Mouse (Mus musculus) G1E-ER4 (cell line): ENCODE data around the gene Hspbp1. TPM values are rescaled to one million over a fixed set of nuclear protein-coding genes. Genes with fewer than 3 reads are reported as not detected.

Experiments
- GATA1 ChIP-seq: IDR thresholded peaks from one replicate; pipeline ENCODE4 v1.8.0; 2012; ENCODE audit warnings: low read length, inconsistent platforms
- polyA plus RNA-seq: library from polyadenylated mRNA; stranded (reverse); fragments of >175 nt; gene quantifications from 2 replicates; pipeline ENCODE4 v1.2.3, GENCODE M21; 2012

The Hspbp1 gene
- polyA plus RNA-seq, 1 experiment = 302 TPM

GRCm38 (mm10) chr7:4655393-4655792 lies 29.5 kb downstream of the Hspbp1 start:
- no peak for TF ChIP-seq GATA1

- no peak for TF ChIP-seq GATA1
Observed at GRCm38 (mm10) chr7:4654221-4654620, 30.6 kb downstream of the Hspbp1 start.

DNA sequence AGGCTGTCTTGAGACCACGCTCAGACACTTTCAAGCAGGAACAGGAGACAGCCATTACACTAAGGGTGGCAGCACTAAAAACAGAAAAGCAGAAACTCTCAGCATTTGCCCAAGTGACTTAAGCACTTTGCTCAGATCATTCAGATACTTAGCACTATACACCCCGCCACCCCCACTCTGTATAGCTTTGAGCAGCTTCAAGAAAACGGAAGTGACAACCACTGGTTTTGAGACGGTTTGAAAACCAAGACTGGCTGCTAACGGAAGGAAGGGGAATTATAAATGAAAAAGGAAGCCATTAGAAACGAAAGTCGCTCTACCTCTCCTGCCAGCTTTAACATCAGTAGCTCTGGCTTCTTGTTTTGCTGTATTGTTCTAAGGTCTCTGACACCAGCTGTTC lies 31.1 kb downstream of the Hspbp1 start:
- no peak for TF ChIP-seq GATA1

DNA sequence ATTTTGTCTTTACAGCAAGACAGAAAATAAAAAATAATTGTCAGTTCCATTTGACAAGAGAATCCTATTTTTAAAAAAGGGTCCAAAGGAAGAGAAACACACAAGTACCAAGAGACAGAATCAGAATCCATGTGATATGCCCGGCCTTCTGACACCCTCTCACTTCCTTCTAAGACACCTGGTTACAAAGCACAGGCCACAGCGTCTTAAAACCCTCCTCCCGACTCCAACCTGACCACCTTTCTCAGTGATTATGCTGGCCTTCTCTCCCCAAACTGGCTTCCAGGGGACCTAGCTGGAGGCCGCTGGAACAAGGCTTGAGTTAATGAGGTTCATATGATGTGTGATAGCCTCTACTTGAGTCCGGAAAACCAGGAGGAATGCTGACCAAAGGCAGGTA lies 31.5 kb downstream of the Hspbp1 start:
- no peak for TF ChIP-seq GATA1

DNA sequence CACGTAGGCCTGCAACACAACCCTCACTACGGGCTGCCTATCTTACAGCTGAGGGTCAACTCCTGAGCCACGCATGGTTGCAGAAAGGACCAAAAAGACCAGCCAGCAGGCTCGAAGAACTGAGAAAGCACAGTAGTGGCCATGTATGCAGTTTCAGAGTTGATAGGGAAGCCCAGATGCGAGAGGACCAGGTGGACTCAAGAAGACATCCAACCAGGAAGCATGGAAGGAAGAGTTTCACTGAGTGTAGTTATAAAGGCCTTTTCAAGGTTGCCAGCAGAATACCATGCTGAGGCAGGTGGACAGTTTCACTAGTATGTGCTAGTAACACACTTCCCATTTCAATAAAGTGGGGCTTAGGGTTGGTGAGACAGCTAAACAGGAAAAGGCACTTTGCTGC lies 32.1 kb downstream of the Hspbp1 start:
- no peak for TF ChIP-seq GATA1

DNA sequence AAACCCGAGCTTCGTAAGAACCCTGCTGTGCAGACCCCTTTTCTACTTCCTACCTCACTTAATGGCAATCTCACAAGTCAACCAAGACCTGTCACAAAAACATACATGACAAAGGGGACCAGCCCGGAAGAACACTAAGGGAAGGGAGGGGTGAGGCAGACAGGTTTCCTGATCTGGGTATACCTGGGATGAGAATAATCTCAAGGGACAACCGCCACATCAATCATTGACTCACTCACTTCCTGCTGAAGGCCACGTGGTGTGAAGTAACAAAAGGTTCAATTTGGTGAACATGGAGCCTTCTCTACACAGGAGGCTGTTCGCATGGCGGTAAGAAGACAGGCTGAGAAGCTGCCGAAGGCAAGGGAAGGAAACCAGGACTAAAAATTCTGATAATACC lies 33.3 kb downstream of the Hspbp1 start:
- no peak for TF ChIP-seq GATA1

DNA sequence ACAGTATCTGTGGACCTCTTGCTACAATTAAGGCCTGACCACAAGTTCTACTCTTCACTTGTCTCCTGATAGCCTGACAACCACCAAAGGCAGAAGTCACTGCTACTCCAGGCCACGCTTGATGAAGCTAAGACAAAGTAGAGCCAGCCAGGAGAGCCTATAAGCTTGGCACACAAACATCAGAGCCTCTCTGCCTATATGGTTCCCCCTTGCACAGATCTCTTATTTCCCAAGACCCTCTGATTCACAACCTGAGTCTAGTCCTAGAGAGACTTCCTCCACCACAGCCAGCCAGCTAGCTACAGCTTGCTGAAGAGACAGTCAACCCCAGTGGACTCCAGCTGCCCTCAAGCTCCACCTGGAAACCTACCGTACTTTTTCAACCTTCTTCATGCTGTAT lies 36.9 kb downstream of the Hspbp1 start:
- TF ChIP-seq GATA1 = no peak

- no peak for TF ChIP-seq GATA1
Observed at GRCm38 (mm10) chr7:4647291-4647690, 37.6 kb downstream of the Hspbp1 start.

- no peak for TF ChIP-seq GATA1
Observed at GRCm38 (mm10) chr7:4646806-4647205, 38.1 kb downstream of the Hspbp1 start.

DNA sequence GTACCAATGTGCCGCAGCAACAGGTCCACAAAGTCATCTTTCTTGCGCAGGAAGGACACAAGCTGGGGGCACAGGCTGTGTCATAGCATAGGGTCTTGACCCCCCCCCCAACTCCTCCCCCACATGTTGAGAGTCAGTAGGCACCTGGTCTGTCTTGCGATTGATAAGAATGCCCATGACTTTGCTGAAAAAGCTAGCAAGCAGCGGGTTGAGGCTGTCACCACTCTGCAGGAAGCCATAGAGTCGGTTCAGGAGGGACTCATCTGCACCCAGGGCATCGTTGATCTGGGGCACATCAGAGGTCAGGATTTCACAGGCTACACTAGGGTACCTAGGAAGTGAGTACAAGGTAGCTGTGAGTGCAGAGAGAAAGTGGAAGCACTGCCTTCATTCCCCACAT lies 41.6 kb downstream of the Hspbp1 start:
- TF ChIP-seq GATA1 = no peak

DNA sequence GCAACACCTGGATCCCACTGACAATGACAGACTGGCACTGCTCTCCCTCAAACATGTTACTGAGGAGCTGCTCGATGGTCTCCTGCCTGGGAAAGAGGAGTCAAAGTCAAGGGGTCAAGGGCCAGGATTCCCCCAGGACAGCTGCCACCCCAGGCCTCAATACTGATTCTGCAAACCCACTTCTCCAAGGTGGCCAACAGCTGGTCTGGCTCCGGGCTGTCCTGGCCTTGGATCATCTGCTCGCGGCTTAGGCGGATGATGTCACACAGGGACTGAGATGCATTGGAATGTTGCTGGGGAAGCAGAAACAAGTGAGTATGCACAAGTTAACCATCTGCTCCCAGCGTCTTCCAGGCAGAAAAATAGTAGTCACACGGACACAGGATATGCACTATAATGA lies 42.9 kb downstream of the Hspbp1 start:
- no peak for TF ChIP-seq GATA1

DNA sequence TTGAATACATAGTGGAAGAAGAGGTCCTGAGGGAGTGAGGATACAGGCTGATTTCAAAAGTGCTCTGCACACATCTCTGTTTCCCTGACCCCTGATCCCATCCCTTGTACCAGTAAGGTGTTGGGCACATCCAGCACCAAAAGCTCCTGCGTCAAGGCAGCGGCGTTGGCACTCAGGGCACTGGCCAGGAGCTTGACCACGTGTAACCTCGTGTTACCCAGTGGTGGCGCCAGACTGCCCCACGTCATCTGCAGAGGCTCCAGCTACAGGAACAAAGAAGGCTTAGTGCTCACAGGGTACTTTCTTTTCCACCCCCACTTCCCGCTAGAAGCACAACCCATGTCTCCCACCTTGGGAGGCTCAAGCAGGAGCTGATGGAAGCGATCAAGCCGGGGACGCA lies 43.7 kb downstream of the Hspbp1 start:
- no peak for TF ChIP-seq GATA1

- no peak for TF ChIP-seq GATA1
Observed at GRCm38 (mm10) chr7:4636179-4636578, 48.7 kb downstream of the Hspbp1 start.

DNA sequence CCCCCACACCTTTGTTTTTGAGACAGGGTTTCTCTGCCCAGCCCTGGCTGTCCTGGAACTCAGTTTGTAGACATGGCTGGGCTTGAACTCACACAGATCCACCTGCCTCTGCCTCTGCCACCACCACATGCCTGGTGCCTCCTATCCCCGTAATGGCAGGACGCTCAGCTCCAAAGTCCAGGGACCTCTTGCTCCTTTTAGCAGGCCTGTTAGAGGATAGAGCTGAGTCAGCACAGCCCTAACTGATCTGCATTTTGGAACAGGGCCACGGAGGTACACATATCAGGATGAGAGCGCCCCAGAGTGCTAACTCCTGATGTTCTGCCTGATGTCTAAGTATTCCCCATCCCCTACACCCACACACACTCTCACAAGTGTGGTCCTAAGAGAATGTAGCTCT lies 53.8 kb downstream of the Hspbp1 start, which contains the start of gene Tmem86b:
Gene Tmem86b, minus strand, starts transcription at position 392 of the 400 bp plus-strand sequence.
- no peak for TF ChIP-seq GATA1

- TF ChIP-seq GATA1 = peak; percentile 98
Observed at GRCm38 (mm10) chr7:4630198-4630597, 54.7 kb downstream of the Hspbp1 start.

DNA sequence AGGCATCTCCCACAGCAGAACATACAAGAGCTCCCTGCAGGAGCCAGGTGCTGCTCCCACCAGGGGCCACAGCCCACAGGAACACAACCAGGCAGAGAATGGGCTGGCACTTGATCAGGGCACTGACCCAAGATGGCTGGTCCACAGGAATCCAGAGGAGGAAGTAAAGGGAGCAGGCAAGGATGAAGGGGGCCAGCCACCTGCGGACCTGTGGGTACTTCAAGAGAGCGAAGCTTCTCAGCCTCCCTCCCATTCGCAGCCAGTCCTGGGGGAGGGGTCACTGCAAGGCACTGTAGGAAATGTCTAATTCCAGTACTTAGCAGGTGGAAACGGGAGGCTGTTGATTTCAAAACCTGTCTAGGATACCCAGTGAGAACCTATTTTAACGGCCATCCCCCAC lies 55.3 kb downstream of the Hspbp1 start:
- TF ChIP-seq GATA1 = no peak

DNA sequence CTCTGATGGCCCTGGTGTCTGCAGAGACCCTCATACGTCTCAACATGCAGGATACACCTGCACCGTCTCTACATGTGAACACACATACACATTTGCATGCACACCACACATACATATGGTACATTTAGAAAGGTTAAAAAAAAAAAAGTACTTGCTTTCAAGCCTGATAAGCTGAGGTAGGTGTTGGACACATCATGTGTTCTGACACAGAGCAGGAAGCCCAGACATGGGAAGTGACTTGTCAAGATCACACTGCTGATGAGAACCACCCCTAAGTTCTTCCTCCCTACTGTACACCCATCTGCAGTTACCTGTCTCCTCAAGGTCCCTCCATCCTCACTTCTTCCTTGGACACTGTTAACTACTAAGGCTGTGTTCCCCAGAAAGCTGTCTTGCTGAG lies 58.9 kb downstream of the Hspbp1 start:
- TF ChIP-seq GATA1 = no peak

- TF ChIP-seq GATA1 = no peak
Observed at GRCm38 (mm10) chr7:4624343-4624742, 60.5 kb downstream of the Hspbp1 start.
